Mouse (Mus musculus) cortical plate, adult 2 months (tissue): ENCODE data around the gene Rps16. TPM values are rescaled to one million over a fixed set of nuclear protein-coding genes. Genes with fewer than 3 reads are reported as not detected.

Experiments used
- H3K27ac ChIP-seq: fragments of 200-500 bp; 2 replicates; pipeline ENCODE4 v1.5.1; 2012; ENCODE audit warnings: low read length, control low read depth, inconsistent platforms; ENCODE audit not compliant: insufficient read depth
- H3K4me1 ChIP-seq: fragments of 200-500 bp; 2 replicates; pipeline ENCODE4 v1.6.1; 2011; ENCODE audit warnings: low read length; ENCODE audit not compliant: control insufficient read depth, insufficient read depth
- H3K4me3 ChIP-seq: fragments of 200-500 bp; 2 replicates; pipeline ENCODE4 v1.5.1; 2011; ENCODE audit warnings: mild to moderate bottlenecking, low read length, control low read depth; ENCODE audit not compliant: insufficient read depth
- CTCF ChIP-seq: fragments of 200-500 bp; IDR thresholded peaks from 2 replicates; pipeline ENCODE4 v1.5.1; 2011; ENCODE audit warnings: mild to moderate bottlenecking, control low read depth, low read length; ENCODE audit not compliant: insufficient read depth; ENCODE audit errors: extremely low read depth
- POLR2A ChIP-seq: fragments of 200-500 bp; IDR thresholded peaks from 2 replicates; pipeline ENCODE4 v1.6.1; 2011; ENCODE audit warnings: mild to moderate bottlenecking, low read length, control low read depth; ENCODE audit not compliant: insufficient read depth; ENCODE audit errors: extremely low read depth
- polyA plus RNA-seq: library from polyadenylated mRNA; depleted of rRNA; stranded (reverse); fragments of >200 nt; gene quantifications from 2 replicates; pipeline ENCODE4 v1.2.3, GENCODE M21; 2012

Gene Rps16
- polyA plus RNA-seq, 1 experiment: 648 TPM

DNA sequence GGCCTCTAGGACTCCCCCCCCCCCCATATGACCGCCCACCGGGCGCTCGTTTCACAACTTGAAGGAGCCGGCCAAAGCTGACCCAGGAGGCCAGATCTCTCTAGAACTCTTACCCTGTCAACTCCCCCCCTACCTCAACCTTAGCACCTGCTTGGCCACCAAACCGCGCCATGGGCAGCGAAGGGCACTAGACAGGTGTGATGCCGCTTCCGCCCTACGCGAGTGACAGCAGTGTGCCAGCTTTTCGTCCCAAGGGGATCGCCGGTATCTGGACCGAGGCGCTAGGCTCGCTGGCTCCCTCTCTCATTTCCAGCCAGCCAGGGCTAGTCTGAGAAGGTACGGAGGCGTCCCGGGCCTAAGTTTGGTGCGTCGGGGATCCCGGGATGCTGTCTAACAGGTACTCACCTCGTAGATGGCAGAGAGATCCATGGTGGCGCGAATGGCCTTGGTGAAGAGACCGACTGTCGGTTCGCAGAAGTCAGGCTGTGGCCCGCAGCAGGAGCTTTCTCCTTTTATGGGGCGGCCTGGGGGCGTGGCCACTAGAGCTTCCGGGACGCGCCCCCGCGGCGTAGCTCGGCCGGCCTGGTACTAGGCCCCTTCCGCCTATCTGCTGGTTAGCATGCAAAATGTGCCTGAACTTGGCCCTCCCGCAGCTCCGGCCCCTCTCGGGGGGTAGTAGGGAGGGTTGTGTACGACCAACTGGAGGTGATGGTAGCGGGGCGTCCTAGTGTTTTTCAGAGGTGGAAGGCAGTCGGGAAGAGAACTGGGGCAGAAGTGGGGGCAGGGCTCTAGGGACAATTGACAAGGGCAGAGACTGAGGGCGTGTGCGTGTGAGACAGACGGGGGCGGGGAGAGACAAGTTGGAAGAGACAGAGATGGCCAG is 28.6 kb downstream of the Rps16 start:
- Histone ChIP-seq H3K4me3 (peak overlapping the region; percentile 65), H3K4me1 (peaks cover 5% of the 10 kb centered on the region), H3K27ac (peak overlapping the region; percentile 93)
- TF ChIP-seq CTCF (no peak), POLR2A (peak; percentile 93)

DNA sequence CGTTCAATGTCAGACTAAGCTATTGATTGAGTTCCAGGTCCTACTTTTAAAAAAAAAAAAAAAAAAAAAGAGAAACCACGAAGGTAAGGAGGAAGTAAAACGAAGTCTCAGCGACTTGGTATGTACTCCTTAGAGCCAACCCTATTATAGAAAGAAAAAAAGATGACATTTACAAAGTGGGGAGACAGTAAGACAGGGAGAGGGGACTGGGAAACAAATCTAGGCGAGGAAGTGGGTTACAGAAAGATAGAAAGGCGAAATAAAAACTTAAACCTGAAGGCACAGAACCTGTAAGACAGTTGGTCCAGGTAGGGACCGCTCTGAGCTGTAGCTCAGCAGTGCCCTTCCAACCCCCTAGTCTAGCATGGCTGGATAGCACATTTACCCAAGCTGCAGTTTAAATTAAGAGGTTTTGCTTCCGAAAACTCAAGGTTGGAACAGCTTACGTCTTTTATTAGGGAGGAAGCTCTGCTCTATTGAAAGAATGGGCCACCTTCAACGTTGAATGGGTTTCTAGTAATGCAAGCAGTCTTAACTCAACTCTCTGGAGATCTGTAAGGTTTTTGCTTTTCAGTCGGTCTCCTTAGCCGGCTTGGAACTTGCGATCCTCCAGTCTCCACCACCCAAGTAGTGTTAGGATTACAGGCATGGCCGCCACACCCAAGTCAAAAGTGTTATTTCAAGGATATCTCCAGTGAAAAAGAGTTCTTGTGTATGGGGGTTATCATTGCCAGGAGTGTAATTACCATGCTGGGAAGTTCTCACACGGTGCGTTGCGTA is 30.0 kb downstream of the Rps16 start, which contains the start of gene Zfp36:
Gene Zfp36, minus strand, starts transcription at position 17 of the 780 bp plus-strand sequence.
- peak within 1 kb of the TSS; percentile 65 for H3K4me3 ChIP-seq
- TF ChIP-seq CTCF: no peak
- no peak for TF ChIP-seq POLR2A
- H3K27ac ChIP-seq: peak within 1 kb of the TSS; percentile 93
- H3K4me1 ChIP-seq: peaks cover 5% of the 10 kb centered on the region

DNA sequence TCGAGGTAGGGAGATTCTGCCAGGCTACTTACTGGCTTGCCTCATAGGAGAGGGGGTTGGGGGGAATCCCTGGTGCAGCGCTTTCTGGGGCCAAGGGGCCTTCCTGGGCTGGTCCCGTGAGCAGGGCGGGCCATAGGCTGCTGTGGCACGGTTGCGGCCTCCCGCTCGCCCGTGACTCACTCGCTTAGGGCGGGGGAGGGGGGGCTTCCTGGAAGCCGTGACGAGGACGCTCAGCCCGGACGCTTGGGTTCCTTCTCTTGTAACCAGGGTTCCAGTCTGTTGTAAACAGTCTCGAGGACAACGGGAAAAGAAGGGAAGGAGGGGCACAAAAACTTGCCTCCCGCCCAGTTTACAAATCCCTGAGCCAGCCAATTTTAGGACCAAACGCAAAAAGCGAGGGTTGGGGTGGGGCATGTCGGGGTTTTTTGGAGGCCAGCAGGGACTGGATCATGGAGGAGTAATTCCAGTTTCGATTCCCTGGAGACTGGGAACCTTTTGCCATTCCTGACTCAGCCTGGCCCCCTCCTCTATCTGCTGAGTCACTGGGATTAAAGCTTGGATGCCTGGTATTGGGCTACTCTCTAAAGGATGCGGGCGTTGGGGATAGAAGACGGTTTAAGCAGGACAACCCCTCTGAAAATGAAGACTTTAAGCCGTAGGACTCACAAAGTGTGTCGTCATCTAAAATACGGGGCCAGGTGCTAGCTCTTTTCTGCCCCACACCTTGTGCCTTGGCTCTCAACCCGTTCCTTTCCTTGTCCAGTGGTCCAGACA is 30.8 kb downstream of the Rps16 start:
- TF ChIP-seq POLR2A (no peak), CTCF (no peak)
- Histone ChIP-seq H3K27ac (peak overlapping the region; percentile 92), H3K4me1 (peaks cover 5% of the 10 kb centered on the region), H3K4me3 (no peak overlapping the region; the same call in none of the 2 replicates)

DNA sequence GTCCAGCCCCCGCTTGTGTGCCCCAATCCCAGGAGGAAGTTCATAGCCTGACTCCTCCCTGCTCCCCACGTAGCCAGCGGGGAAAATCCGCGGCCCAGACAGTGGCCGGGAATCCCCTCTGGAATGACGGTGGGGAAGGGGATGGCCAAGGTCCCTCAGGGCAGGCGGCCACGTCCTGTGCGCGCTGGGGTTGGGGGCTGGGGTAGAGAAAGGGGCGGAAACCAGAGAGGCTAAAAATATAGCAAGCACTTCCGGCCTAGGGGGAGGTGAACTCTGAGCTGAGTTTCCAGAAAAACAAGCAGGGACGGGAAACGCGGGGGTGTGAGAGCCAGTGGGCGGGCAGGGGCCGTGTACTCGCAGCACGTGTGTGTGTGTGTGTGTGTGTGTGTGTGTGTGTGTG is 31.5 kb downstream of the Rps16 start:
- Histone ChIP-seq H3K27ac (peak overlapping the region; percentile 92), H3K4me1 (peaks cover 5% of the 10 kb centered on the region), H3K4me3 (no peak overlapping the region)
- TF ChIP-seq CTCF: no peak
- no peak for TF ChIP-seq POLR2A

DNA sequence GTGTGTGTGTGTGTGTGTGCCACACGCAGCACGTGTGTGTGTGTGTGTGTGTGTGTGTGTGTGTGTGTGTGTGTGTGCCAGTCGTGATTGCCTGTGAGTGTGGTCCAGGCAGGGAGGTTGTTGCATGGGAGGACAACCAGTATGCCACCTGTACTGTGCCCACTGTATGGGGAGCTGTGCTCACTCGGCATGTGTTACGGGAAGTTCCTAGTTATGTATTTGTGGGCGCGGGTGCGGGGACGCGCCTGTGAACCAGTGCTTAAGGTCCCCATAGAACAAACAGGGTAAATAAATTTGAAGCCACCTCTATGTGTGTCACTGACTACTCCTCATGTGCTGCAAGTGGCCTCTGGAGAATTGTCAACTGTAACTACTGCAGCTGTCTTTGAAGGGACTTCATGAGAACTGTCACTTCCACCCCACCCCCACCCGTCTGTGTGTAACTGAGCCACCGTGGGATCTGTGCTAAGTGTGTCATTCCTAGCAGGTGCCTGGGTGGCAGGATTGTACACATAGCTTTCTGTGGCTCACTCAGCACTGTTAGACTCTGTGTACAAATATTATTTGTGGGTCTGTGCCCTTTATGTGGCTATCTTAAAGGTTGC is 32.0 kb downstream of the Rps16 start:
- Histone ChIP-seq H3K4me3 (no peak overlapping the region), H3K27ac (peak overlapping the region; percentile 31), H3K4me1 (peaks cover 5% of the 10 kb centered on the region)
- TF ChIP-seq CTCF (no peak), POLR2A (no peak)

DNA sequence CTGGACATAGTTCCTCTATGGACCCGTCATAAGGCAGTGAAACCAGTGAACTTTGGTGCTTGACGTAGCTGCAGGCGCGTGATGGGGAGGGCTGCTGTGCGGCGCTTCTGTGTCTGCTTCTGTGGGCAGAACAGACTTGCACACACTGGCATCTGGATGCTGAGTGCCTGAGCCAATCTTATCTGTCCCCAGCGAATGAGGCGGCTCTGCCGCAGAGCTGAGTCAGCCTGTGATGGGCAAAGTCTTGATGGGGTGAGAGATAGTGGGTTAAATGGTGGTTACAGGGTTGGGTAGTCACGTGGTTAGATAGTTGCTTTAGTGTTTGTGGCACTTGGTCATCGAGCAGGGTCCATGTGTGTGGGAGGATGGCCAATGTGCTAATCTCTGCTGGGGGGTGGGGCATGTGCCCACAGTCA is 32.5 kb downstream of the Rps16 start:
- H3K4me3 ChIP-seq: no peak overlapping the region
- peak overlapping the region; percentile 31 for H3K27ac ChIP-seq
- peaks cover 5% of the 10 kb centered on the region for H3K4me1 ChIP-seq
- TF ChIP-seq POLR2A (peak; percentile 54; the same call in 1 of the 2 replicates), CTCF (no peak)

DNA sequence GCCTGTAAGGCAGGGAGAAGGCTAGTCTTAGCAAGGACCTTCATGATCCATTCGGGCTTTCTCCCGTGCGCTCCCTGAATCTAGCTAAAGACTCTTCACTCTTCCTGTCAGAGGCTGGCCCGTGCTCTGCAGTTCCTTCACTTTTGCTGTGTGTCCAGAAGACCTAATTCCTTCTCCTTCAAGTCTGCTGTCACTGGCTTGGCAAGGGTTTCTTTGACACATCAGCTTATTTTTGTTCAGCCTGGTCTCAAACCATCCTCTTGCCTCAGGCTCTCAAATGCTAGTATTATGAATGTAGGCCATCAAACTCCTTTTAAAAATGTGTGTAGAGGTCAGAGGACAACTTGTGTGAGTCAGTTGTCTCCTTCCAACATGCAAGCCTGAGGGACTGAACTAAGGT is 33.2 kb downstream of the Rps16 start:
- Histone ChIP-seq H3K27ac (peak overlapping the region; percentile 31), H3K4me3 (no peak overlapping the region), H3K4me1 (peaks cover 5% of the 10 kb centered on the region)
- TF ChIP-seq POLR2A: no peak
- no peak for TF ChIP-seq CTCF

DNA sequence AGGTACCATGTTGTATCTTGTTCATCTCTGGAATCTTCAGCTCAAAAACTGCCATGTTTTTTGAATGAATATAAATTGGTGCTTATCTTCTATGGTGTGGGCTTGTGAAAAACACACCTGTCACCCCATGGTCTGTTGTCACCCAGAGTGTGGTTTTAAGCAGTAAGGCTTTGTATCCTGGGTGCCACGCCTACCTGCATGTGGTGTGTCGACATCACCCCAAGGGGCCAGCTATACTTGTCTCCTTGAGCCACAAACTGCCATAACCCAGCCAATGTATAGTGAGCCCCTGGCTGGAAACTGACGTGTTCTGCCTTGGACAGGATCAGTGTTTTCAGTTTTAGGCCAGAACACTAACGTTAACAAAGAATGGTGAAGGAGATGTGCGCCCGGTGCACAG is 33.7 kb downstream of the Rps16 start:
- H3K4me1 ChIP-seq: peaks cover 5% of the 10 kb centered on the region
- H3K4me3 ChIP-seq: no peak overlapping the region
- no peak overlapping the region for H3K27ac ChIP-seq
- TF ChIP-seq POLR2A (no peak), CTCF (no peak)
